Mouse (Mus musculus) lung, adult 2 months (tissue): ENCODE results near the gene Igdcc4. TPM values are rescaled to one million over a fixed set of nuclear protein-coding genes. Genes with fewer than 3 reads are reported as not detected.

Experiments used
- DNase-seq: peaks from one replicate; pipeline ENCODE4 v3.0.0; 2022
- H3K4me1 ChIP-seq: fragments of 200-500 bp; 2 replicates; pipeline ENCODE4 v1.6.1; 2011; ENCODE audit warnings: low read length; ENCODE audit not compliant: control insufficient read depth, insufficient read depth
- H3K4me3 ChIP-seq: fragments of 200-500 bp; replicated peaks from 2 replicates; pipeline ENCODE3; 2011; ENCODE audit warnings: low read depth, mild to moderate bottlenecking, control low read depth, low read length; ENCODE audit errors: extremely low read depth
- CTCF ChIP-seq: fragments of 200-500 bp; IDR thresholded peaks from 2 replicates; pipeline ENCODE4 v1.5.1; 2011; ENCODE audit warnings: mild to moderate bottlenecking, low read length, control low read depth; ENCODE audit not compliant: insufficient read depth
- POLR2A ChIP-seq: fragments of 200-500 bp; IDR thresholded peaks from 2 replicates; pipeline ENCODE4 v1.6.1; 2011; ENCODE audit warnings: low read depth, mild to moderate bottlenecking, control low read depth, low read length, borderline replicate concordance; ENCODE audit errors: extremely low read depth
- WGBS: fragments of 180-500 bp; shearing (Covaris S2); methylation state at CpG from one replicate; pipeline ENCODE4 v1.1.7; 2018; 5-methylcytosine and 5-hydroxymethylcytosine counted together
- polyA plus RNA-seq: library from polyadenylated mRNA; depleted of rRNA; stranded (reverse); fragments of >200 nt; gene quantifications from 2 replicates; pipeline ENCODE4 v1.2.3, GENCODE M21; 2012

Igdcc4 gene
- polyA plus RNA-seq, 1 experiment, result 3.7 TPM

GRCm38 (mm10) chr9:65166386-65166785 is 65.1 kb downstream of the Igdcc4 start:
- no peak overlapping the region for H3K4me3 ChIP-seq
- WGBS, result 52% methylated on average over 9 of the region's 9 CpGs
- TF ChIP-seq POLR2A (no peak), CTCF (no peak)
- no peak for DNase-seq
- 0 out of 2 replicates have a peak, but pooled peaks cover 4% of the 10 kb centered on the region for H3K4me1 ChIP-seq

GRCm38 (mm10) chr9:65168534-65168933 is 67.2 kb downstream of the Igdcc4 start:
- H3K4me1 ChIP-seq, result no peaks in the 10 kb centered on the region
- TF ChIP-seq CTCF, result no peak
- TF ChIP-seq POLR2A, result no peak
- no peak for DNase-seq
- no peak overlapping the region for H3K4me3 ChIP-seq
- WGBS, result 54% methylated on average over 6 of the region's 6 CpGs

DNA sequence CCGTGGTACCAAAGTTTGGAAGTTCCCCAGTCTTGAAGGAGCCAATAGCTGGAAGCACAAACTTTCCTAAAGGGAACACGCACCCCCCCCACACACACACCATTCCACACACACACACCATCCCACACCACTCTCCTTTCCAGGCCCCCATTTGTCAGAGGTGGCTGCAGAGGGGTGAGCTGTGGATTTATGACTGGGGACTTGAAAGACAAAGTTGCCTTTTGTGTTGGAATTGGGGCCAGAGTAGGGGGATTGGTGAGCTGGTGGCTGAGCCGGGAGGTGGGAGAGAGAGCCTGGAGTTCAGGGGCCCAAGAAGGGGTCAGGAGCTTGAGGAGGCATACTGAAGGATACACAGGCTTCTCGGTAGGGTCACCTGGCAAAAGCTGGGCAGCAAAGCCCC is 67.7 kb downstream of the Igdcc4 start:
- no peak for DNase-seq
- H3K4me3 ChIP-seq, result no peak overlapping the region
- 84% methylated on average over 4 of the region's 4 CpGs for WGBS
- TF ChIP-seq POLR2A (no peak), CTCF (no peak)
- H3K4me1 ChIP-seq, result no peaks in the 10 kb centered on the region

- no peaks in the 10 kb centered on the region for H3K4me1 ChIP-seq
- TF ChIP-seq POLR2A (no peak), CTCF (no peak)
- H3K4me3 ChIP-seq, result no peak overlapping the region
- DNase-seq, result no peak
- 54% methylated on average over 9 of the region's 9 CpGs for WGBS
Measured at GRCm38 (mm10) chr9:65172654-65173053, 71.4 kb downstream of the Igdcc4 start.

DNA sequence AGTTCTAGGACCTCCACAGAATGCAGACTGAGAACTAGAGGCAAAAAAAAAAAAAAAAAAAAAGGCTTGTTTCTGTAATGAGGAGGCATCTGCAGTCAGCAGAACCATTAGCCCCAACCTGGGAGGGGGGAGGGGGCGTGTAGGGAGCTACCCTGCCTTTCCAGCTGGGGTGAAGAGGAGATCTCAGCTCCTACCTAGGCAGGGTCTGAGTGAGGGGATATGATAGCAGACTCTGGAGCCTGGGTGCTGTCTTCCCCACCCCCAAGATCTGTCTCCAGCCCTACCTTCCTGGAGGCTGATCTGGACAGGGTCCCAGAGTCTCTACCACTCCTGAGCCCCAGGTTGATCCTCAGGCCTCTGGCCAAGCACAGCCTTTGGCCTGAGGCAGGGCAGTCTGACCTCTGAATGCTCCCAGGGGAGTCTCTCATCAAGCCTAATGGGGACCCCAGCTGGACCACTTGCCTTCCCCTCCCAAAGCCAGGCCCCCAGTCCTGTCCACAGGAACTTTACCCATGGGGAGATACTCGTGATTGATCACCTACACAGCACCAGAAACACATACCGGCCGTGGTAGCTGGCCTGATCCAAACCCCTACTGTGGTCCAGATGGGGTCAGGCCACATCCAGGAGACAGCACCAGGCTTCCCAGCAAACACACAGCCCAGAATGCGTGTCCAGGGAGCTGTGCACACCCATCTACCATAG is 74.1 kb downstream of the Igdcc4 start:
- no peak for DNase-seq
- 72% methylated on average over 5 of the region's 5 CpGs for WGBS
- Histone ChIP-seq H3K4me3 (no peak overlapping the region), H3K4me1 (no peaks in the 10 kb centered on the region)
- no peak for TF ChIP-seq CTCF

GRCm38 (mm10) chr9:65175939-65176871 is 74.9 kb downstream of the Igdcc4 start:
- Histone ChIP-seq H3K4me3 (no peak overlapping the region), H3K4me1 (no peaks in the 10 kb centered on the region)
- 54% methylated on average over 9 of the region's 9 CpGs for WGBS
- TF ChIP-seq POLR2A, result no peak
- no peak for TF ChIP-seq CTCF
- DNase-seq, result no peak

- TF ChIP-seq POLR2A (no peak), CTCF (no peak)
- Histone ChIP-seq H3K4me3 (no peak overlapping the region), H3K4me1 (no peaks in the 10 kb centered on the region)
- no peak for DNase-seq
- WGBS, result 85% methylated on average over 3 of the region's 3 CpGs
Measured at GRCm38 (mm10) chr9:65177497-65177896, 76.2 kb downstream of the Igdcc4 start.

- TF ChIP-seq CTCF, result no peak
- no peaks in the 10 kb centered on the region for H3K4me1 ChIP-seq
- WGBS, result 80% methylated on average over 10 of the region's 10 CpGs
Measured at GRCm38 (mm10) chr9:65177912-65178311, 76.6 kb downstream of the Igdcc4 start.

DNA sequence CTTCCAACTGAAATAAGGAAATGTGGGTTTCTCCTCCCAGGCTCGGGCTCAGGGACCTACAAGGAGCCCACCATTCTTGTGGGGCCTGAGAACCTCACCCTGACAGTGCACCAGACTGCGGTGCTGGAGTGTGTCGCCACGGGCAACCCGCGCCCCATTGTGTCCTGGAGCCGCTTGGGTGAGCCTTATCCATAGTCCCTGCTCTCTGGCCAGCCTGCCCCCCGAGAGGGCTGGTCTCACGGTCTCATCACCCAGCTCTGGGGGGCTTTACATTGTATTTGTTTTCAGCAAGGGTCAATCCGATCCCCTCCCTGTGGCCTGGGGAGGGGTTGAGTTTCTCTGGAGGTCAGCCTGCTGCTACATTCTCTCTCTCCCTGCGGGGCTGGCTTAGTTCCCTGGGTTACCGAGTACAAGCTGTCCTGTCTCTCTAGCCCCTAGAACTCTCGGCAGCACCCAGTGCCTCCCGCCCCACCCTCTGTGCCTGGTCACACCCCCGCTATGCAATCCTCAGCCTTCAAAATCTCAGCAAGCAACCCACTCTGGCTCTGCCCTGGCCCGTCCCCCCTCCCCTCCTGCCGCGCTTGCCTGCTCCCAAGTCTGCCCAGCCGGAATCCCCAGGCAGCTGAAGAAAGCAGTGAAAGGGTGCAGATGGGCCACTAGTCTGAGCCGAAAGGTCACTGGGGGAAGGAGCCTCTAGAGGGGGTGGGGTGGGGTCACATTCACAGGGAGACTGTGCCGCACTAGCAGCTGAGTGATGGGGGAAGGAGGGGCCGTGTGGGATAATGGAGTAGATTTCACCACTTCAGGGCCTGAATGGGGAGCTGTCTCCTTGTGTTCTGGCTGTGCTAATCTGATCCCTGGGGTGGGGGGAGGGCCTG is 77.3 kb downstream of the Igdcc4 start:
- H3K4me3 ChIP-seq, result no peak overlapping the region
- DNase-seq, result no peak
- H3K4me1 ChIP-seq, result no peaks in the 10 kb centered on the region
- 50% methylated on average over 22 of the region's 22 CpGs for WGBS
- TF ChIP-seq CTCF (no peak), POLR2A (no peak)

More at GRCm38 (mm10) chr9:65177912-65178311, 76.6 kb downstream of the Igdcc4 start:
- no peak for DNase-seq
- H3K4me3 ChIP-seq, result no peak overlapping the region
